Mouse (Mus musculus): ENCODE results near the gene Sirt2.

Sirt2 gene

DNA sequence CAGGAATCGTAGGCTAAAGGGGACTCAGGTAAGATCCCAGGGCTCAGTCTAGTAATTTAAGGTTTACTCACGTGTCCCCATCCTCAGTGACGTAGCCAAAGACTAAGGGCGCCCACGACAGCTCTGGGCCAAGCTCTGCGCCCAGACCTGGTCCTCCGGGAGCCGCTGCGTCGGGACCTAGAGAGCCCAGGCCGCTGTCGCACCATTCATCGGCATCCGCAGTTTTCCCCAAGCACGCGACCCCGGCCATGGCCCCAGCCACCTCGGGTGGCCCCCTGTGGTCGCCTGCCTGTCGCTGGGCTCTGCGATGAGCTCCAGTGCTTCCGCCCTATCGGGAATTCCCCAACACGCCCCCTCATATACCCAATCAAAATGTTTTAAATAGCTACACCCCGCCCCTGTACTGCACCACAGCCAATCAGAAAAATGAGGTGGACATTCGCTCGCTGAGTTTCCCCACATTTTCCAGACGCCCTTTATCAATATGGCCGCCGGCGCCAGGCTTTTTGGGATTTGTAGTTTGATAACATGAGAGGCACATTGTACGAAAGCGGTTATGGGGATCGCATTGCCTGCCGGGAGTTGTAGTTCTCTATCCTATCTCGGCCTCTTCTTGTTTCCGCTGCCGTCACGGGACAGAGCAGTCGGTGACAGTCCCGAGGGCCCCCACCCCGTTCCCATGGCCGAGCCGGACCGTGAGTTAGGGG lies at the start of gene Sirt2:
Gene Sirt2 (plus strand): TSS at position 563 of the 707 bp plus-strand sequence.
- DNase-seq (ENCODE audit: low read depth, low spot score) = peak; percentile 98

- no peak for DNase-seq (ENCODE audit: low read depth, low spot score)
These were observed 48.8 kb upstream of the Sirt2 start for GRCm38 (mm10) chr7:28717726-28718125.

DNA sequence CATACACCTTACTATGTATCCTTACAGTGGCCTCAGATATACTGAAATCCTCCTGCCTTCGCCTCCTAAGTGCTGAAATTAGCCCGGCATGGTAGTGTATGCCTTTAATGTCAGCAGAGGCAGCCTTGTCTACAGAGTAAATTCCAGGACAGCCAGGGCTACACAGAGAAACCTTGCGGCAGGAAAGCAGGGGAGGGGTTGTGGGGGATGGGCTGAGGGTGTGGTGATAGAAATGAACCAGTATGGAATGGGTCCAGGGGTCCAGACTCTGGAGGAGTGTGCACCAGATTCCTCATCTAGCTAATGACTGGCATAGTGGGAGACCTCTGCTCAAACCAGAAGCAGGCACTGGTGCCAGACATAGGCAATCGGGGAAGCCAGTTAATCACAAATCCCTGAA lies 47.4 kb upstream of the Sirt2 start:
- DNase-seq (ENCODE audit: low read depth, low spot score) = no peak

DNA sequence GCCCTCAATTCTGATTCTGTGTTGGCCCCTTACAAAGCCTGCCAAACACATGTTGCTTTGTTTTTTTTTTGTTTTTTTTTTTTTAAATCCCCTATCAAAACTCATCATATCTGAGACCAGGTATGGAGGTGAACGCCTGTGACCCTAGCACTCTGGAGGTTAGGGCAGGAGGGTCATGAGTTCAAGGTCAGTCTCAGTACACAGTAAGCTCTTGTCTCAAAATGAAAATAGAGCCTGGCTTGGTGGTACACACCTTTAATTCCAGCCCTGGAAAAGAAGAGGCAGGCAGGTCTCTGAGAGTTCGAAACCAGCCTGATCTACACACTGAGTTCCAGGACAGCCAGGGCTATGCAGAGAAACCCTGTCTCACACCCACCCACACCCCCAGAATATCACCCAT lies 46.9 kb upstream of the Sirt2 start:
- DNase-seq (ENCODE audit: low read depth, low spot score) = no peak

GRCm38 (mm10) chr7:28720753-28721537 lies 45.6 kb upstream of the Sirt2 start:
- no peak for DNase-seq (ENCODE audit: low read depth, low spot score)

DNA sequence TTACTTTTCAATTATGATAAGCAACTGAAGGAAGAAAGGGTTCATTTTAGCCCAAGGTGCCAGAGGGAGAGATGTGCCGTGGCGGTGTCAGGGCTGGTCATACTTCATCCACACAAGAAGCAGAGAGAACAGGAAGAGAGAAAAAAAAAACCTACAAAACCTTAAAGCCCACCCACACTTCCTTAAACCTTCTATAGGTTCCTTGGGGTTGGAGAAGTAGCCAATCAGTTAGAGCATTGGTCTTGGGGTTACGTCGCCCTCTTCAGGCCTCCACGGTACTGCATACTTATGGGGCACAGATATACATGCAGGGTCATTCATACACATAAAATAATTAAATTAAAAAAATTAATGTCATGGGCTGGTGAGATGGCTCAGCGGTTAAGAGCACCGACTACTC lies 44.5 kb upstream of the Sirt2 start:
- no peak for DNase-seq (ENCODE audit: low read depth, low spot score)

DNA sequence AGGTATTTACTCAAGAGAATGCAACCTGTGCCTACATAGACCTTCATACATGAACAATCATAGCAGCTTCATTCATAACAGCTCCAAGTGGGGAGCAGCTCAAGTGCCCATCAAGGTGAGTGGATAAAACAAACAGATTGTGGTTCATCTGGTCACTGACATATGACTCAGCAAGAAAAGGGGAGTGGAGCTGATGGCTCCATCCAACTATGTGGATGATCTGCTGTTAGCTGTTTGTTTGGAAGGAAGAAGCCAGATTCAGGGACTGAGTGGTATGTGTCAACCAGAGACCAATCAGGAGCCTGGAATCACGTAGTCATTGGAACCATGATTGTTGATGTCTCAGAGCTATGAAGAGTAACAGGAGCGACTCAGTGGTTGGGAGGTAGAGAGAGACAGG lies 41.9 kb upstream of the Sirt2 start:
- no peak for DNase-seq (ENCODE audit: low read depth, low spot score)

DNA sequence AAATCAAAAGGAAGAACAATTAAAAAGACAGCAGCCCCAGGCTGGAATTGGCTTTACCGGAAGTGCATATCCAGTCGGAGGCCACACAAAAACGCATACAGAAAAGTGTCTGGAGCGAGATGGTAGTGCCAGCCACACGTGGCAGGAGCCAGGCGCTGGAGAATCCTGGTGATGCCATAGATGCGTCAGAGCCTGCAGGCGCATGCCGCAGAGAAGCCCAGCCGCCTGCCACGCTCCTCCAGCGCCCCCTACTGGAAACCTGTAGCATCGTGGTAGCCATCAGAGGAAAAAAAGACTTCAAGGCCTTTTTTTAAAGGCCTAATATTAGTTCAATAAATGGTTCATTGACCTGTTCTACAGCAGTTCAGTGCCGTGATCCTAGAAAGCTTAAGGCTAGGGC lies 39.9 kb upstream of the Sirt2 start:
- peak; percentile 57 for DNase-seq (ENCODE audit: low read depth, low spot score)

DNA sequence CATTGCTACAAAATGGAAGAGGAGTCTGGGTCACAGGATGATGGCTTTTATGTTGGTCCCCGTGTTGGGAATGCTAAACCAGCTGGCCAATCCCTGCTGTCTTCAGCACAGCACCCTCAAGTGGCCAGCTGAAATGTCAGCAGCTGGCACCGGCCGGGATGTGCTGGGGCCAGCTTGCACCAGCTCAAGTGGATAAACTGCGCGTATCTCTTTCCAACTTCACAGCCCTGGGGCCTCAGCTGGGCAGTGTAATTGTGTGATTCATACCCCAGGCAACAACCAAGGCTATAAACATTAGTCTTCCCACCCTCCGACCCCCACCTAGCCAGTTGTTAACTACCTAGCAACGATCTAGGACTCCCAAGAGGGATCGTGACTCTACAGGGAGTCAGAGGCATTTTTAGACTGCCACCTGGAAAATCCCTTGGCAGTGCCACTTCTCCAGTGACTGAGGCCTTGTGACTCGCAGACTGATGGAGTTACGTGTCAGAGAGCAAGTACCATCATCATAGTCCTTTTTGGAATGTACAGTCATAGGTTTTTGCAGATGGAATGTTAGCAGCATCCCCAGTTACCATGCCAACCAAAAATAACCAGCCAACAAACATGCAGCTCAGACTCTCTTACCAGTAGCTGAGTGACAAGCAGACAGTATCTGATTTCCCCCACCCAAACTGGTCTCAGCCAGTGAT lies 38.7 kb upstream of the Sirt2 start:
- DNase-seq (ENCODE audit: low read depth, low spot score) = no peak

- peak; percentile 61 for DNase-seq (ENCODE audit: low read depth, low spot score)
These were observed 34.0 kb upstream of the Sirt2 start for GRCm38 (mm10) chr7:28732341-28733142.

DNA sequence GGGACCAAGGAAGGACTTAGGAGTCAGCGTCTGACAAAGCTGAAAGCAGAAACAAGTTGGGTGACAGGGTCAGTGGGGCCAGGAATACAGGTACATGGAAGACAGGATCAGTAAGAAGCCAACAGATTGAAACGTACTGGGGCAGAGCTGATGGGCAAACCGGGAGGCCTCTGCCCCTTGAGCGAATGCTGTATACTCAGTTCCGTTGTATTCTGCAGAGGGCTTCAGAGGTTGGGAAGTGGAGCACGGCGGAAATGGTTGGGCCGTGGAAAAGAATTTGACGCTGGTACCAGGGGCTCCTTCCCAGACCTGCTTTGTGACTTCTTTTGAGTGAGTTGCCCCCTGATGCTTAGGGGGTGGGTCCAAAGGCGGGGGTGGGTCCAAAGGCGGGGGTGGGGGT lies 33.3 kb upstream of the Sirt2 start:
- no peak for DNase-seq (ENCODE audit: low read depth, low spot score)

DNA sequence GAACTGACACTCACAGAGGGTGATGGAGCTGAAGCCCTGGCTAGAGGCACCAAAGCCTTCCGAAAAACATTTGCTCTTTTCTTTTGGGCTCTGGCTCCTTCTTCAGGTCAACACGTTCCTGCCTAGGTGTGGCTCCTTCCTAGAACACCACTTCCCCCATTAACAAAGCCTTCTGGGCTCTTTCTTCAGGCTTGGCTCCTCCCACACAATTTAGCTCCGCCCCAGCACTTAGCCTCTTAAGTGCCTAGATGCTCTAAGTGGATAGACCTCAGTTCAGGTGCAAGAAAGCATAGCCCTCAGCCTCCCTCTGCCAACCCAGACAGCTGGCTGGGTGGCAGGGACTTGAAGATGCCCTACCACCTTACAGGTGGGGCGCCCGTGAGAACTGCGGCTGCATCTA lies 30.8 kb upstream of the Sirt2 start:
- DNase-seq (ENCODE audit: low read depth, low spot score) = no peak

DNA sequence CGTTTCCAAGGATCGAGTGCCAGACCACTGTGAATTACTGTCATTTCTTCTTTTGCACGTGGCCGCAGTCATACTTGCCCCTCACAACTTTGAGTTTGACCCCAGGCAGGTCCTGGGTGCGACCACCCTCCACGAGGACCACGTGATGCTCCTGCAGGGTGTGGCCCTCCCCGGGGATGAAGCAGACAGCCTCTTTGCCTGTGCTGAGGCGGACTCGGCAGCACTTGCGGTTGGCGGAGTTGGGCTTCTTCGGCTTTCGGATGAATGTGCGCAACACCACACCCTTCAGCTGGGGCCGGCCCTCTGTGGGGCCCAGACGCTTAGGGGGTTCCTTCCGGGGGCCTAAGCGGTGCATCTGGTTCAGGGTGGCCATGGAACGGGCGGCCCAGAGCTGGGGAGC lies 26.7 kb upstream of the Sirt2 start:
- no peak for DNase-seq (ENCODE audit: low read depth, low spot score)

DNA sequence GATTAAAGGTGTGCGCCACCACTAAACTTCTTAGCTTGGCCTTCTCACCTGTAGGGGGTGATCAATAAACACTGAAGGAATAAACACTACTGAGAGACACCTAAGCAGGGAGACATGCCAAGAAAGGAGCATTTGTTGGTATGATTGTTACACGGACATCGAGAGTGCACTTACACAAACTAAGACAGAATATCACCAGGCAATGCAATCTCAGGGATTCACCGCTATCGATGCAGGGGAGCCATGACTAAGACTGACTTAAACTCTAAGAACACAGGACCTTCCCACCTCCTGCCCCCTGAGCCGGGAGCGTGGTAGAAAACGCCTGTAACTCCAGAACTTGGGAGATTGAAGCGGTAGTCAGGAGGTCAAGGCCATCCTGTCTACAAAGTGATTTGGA lies 25.6 kb upstream of the Sirt2 start:
- DNase-seq (ENCODE audit: low read depth, low spot score) = no peak

DNA sequence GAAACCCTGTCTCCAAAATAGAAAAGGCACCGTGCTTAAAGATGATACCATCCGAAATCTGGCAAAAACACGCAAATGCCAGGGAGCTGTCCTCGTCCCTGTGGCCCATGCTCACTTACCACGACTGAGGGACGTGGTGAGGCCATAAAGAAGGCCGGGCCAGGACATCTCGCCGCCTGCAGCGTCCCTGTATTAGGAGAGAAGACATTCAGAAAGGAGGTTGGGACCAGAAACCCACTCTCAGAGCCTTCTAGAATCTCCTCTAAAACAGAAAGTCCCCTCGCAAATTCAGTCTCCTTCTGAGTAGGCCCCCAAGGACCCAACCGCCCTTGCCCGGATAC lies 25.2 kb upstream of the Sirt2 start:
- DNase-seq (ENCODE audit: low read depth, low spot score) = no peak

GRCm38 (mm10) chr7:28741709-28742438 lies 24.7 kb upstream of the Sirt2 start, which contains the start of the genes Mrps12 and Sars2:
Mrps12 (minus strand) TSS chr7:28741820.
Sars2 (plus strand) TSS chr7:28741992.
- DNase-seq (ENCODE audit: low read depth, low spot score) = peak; percentile 94

GRCm38 (mm10) chr7:28749935-28750334 lies 16.6 kb upstream of the Sirt2 start:
- DNase-seq (ENCODE audit: low read depth, low spot score) = no peak

DNA sequence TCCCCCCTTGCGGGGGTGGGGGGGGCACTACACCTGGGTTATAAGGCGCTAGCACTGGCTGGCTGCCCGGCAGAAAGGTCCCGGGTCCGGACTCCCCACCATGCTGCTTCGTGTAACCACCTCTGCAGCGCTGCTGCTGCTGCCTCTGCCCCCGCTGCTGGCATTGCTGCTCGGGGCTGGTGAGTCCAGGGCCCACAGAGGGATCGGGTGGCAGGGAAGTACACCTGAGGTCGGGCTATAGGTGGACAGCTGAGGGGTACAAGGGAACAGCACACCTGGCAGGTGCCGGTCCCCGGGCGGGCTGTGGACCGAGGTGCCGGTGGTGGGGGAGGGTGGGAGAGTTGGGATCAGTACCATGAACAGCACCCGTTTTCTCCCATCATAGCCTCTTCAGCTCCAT lies 10.5 kb upstream of the Sirt2 start, which contains the start of gene Ccer2:
Gene Ccer2 (plus strand): TSS at position 96 of the 400 bp plus-strand sequence.
- no peak for DNase-seq (ENCODE audit: low read depth, low spot score)

DNA sequence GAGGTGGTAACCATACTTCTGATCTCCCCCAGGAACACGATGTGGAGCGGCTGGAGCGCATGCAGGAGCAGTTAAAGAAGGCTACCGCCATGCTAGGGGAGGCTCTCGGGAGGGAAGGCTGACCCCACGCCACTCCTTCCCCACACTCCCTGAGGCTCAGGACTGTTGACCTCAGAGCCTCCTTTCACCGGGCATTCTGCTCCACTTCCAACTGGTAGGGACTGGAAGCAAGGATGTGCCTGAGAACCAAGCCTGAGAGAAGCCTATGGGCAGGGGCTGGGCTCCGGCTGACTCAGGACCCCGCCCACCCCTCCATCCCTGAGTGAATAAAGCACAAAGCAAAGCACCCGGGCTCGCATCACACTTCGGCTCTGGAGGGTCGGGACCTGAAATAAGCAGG lies 7.9 kb upstream of the Sirt2 start:
- no peak for DNase-seq (ENCODE audit: low read depth, low spot score)

GRCm38 (mm10) chr7:28761907-28762306 lies 4.6 kb upstream of the Sirt2 start:
- no peak for DNase-seq (ENCODE audit: low read depth, low spot score)

GRCm38 (mm10) chr7:28765211-28765610 lies 1.3 kb upstream of the Sirt2 start:
- DNase-seq (ENCODE audit: low read depth, low spot score) = no peak
